Mouse (Mus musculus): ENCODE measurements around the gene Hnrnpa3.
"Not testable (repeated sequence)": the region's sequence is repeated elsewhere in the genome, so short reads cannot be mapped to it uniquely, and the experiment has no call there.

Gene Hnrnpa3

DNA sequence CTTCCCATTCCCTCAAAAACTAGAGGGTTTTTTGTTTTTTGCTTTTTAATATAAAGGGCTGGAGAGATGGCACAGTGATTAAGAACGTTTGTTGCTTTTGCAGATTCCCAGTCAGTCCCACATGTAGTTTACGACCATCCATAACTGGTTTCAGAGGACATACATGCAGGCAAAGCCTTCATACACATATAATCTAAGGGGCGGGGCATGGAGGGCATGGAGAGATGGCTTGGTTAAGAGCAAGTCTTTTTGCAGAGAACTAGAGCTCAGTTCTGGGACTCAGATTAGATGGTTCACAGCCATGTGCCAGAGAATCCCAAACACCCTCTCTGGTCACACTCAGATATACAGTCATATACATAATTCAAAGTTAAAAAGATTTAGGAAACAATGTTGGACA is 13.5 kb downstream of the Hnrnpa3 start:
- no peak for DNase-seq (ENCODE audit: low read depth in 2 of 2, low spot score in 2 of 2)

GRCm38 (mm10) chr2:75676567-75676966 is 17.5 kb downstream of the Hnrnpa3 start:
- DNase-seq (ENCODE audit: low read depth in 2 of 2, low spot score in 2 of 2): no peak

GRCm38 (mm10) chr2:75679947-75680346 is 20.9 kb downstream of the Hnrnpa3 start:
- DNase-seq (ENCODE audit: low read depth in 2 of 2, low spot score in 2 of 2): no peak

DNA sequence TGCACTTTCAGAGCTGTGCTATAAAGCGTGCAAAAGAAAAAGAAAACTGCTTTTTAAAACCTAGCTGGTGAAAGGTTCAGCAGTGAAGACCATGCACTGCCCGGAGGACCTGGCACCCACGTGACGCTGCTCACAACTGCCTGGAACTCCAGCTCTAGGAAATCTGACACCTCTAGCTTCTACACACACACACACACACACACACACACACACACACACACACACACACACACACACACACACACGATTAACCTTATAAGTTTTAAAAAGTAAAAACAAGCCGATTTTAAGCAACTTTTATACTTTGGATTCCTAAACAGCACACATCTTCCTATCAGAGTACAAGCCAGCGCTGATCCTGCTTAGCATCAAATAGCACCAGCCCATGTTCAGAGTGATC is 22.4 kb downstream of the Hnrnpa3 start:
- no peak for DNase-seq (ENCODE audit: low read depth in 2 of 2, low spot score in 2 of 2)

- peak; percentile 91 to 92 for DNase-seq (ENCODE audit: low read depth in 2 of 2, low spot score in 2 of 2)
These were observed 24.1 kb downstream of the Hnrnpa3 start for GRCm38 (mm10) chr2:75682978-75683709.

GRCm38 (mm10) chr2:75684526-75684925 is 25.5 kb downstream of the Hnrnpa3 start:
- DNase-seq (ENCODE audit: low read depth in 2 of 2, low spot score in 2 of 2): no peak

GRCm38 (mm10) chr2:75685458-75685861 is 26.4 kb downstream of the Hnrnpa3 start:
- no peak for DNase-seq (ENCODE audit: low read depth in 2 of 2, low spot score in 2 of 2)

GRCm38 (mm10) chr2:75687040-75687749 is 28.1 kb downstream of the Hnrnpa3 start:
- DNase-seq (ENCODE audit: low read depth in 2 of 2, low spot score in 2 of 2): no peak

DNA sequence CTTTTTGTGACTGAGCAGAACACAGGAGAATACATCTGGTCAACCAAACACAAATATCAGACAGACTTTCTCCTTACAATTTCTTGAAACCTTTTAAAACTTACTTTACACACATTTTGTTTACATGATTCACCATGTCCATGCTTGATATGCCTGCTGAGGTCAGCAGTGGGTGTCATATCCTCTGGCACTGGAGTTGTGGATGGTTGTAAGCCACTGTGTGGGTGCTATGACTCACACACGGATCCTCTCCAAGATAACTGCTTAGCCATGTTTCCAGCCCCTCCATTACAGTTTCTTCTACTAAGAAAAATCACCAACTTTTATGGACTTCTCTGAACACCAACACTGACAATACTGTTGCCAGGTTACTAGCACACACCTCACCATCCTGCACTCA is 29.8 kb downstream of the Hnrnpa3 start:
- no peak for DNase-seq (ENCODE audit: low read depth in 2 of 2, low spot score in 2 of 2)

DNA sequence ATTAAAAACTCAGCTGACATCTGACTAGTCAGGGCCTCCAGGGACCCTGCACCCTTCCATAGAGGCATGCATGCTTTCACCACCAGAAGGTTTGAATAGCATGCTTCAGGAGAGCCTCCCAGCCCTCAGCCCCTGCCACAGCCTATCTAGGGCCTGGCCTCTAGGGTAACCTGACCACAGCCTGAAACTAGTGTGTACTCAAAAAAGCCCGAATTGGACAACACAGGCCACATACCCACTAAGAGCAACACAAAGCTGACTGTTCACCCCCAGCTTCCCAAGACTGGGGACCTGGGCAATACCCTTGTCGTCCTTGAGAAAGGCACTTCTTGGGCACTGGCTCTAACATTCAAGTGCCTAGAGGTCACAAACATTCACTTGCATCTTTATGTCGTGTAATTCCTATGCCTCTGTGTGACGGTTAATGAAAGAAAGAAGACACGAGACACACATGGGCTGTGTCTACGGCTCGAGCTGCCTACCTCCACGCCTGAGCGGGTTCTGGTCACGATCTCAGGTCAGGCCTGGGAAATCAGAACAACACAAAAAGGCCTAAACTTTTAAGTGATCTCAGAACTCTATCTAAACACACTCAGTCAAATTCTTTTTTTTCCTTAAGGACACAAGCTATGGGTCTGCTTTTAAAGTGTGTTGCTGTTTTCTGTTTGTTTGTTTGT is 30.6 kb downstream of the Hnrnpa3 start:
- DNase-seq (ENCODE audit: low read depth in 2 of 2, low spot score in 2 of 2): no peak

- DNase-seq (ENCODE audit: low read depth in 2 of 2, low spot score in 2 of 2): no peak
These were observed 31.6 kb downstream of the Hnrnpa3 start for GRCm38 (mm10) chr2:75690656-75691055.

- no peak for DNase-seq (ENCODE audit: low read depth in 2 of 2, low spot score in 2 of 2)
These were observed 32.3 kb downstream of the Hnrnpa3 start for GRCm38 (mm10) chr2:75691316-75691715.

DNA sequence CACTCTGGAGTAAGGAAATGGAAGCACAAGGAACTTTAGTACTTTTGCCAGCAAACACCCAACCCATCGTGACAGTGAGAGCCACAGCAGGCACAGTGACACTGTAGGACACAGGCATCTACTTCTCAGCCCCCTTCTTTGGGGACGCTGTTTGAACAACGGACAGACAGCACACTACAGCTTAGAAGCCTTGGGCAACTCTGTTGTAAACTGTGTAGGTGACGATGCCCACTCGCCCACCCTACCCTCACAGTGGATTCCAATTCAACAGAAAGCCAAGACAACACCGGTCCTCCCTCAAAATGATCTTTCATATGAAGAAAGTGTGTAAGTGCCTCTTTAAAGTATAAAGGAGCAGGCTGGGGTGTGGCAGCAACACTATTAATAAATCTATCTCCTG is 33.3 kb downstream of the Hnrnpa3 start:
- DNase-seq (ENCODE audit: low read depth in 2 of 2, low spot score in 2 of 2): no peak

- not testable (repeated sequence) for DNase-seq (ENCODE audit: low read depth in 2 of 2, low spot score in 2 of 2)
These were observed 35.9 kb downstream of the Hnrnpa3 start for GRCm38 (mm10) chr2:75694926-75695325.

DNA sequence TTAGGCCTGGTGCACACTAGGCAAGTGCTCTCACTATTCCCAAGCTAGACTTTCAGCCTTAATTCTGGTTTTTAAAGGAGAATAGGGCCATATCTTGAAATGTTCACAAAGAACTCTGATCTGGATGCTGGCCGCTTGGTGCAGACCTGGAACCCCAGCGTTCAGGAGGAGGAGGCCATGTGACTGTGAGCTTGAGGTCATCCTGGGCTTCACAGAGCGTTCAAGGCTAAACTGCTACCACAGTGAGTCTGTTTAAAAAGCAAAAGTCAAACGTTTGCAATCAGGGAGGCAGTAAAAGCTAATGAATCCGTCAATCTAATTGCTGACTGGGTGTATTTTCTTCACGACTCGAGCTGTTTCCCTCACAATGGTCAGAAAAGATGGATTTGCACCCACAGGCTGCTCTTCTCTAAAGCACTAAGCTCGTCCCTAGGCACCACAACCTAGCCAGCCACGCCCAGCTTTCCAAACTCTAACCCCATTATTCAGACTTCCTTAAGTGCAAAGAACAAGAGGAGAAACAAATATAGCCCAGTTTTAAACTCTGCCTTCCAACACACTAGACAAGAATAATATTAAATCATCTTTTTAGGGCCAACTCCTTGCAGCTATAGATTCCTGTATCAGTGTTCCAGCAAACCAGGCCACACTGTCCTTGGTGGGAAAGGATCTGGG is 36.8 kb downstream of the Hnrnpa3 start:
- DNase-seq (ENCODE audit: low read depth in 2 of 2, low spot score in 2 of 2): no peak

- no peak for DNase-seq (ENCODE audit: low read depth in 2 of 2, low spot score in 2 of 2)
These were observed 37.3 kb downstream of the Hnrnpa3 start for GRCm38 (mm10) chr2:75696371-75696770.

GRCm38 (mm10) chr2:75697222-75697621 is 38.2 kb downstream of the Hnrnpa3 start:
- DNase-seq (ENCODE audit: low read depth in 2 of 2, low spot score in 2 of 2): no peak

DNA sequence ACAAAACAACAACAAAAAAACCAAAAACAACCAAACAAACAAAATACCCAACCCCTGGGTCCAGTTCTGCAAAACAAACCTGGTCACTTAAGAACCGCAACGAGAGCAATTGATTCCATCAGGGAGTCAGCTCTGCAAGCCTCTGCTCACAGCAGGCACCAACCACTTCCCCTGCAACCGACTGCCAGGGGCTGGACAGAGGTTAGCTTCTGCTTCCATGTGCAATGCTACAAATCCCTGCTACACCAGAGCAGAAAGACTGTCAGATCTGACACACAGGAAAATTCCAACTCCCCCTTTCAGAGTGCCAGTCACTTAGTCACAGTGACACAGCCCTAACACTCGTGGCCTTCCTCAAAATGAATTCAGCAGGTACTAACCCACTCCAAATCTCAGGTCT is 38.9 kb downstream of the Hnrnpa3 start:
- DNase-seq (ENCODE audit: low read depth in 2 of 2, low spot score in 2 of 2): no peak

- no peak for DNase-seq (ENCODE audit: low read depth in 2 of 2, low spot score in 2 of 2)
These were observed 39.8 kb downstream of the Hnrnpa3 start for GRCm38 (mm10) chr2:75698874-75699273.

- DNase-seq (ENCODE audit: low read depth in 2 of 2, low spot score in 2 of 2): no peak
These were observed 41.5 kb downstream of the Hnrnpa3 start for GRCm38 (mm10) chr2:75700543-75700942.

DNA sequence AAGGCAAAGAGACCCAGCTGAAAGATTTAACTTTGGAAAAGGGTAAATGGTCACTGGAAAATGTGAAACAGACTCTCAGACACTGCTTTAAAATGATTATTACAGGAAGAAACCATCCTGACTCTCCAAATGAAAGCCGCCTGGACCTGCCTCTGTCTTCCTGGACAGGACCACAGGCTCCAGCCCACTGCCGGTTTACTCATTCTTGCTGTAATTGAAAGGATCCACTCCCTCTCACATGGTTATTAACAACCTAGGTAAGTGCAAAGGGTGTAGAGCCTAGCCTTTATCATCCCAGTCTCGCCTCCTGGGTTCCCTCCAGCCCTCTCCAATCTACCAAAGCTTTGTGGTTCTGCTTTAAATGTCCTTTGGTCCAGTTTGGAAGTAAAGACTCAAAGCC is 42.1 kb downstream of the Hnrnpa3 start:
- DNase-seq (ENCODE audit: low read depth in 2 of 2, low spot score in 2 of 2): no peak

Measured in CD8-positive naive resting alpha-beta T cell, adult 2 months (primary cell).